Mouse (Mus musculus) CH12.LX (cell line): ENCODE results near the gene Tor3a.

ENCODE experiments used
- CHD1 ChIP-seq: IDR thresholded peaks from 2 replicates; pipeline ENCODE4 v1.6.1; 2012; ENCODE audit warnings: low read depth, low read length, improper control_type of control experiment, inconsistent platforms
- CTCF ChIP-seq, 2 experiments: IDR thresholded peaks in 1 of 2; conservative IDR thresholded peaks in 1 of 2; 2 replicates each; pipeline ENCODE4 v1.5.1; 2011 to 2012; ENCODE audit warnings: low read depth in 2 of 2, low read length in 2 of 2, improper control_type of control experiment in 1 of 2, inconsistent platforms in 1 of 2, mild to moderate bottlenecking in 1 of 2, moderate library complexity in 1 of 2
- MAFK ChIP-seq: IDR thresholded peaks from 2 replicates; pipeline ENCODE4 v1.6.1; 2011; ENCODE audit warnings: low read length, improper control_type of control experiment; ENCODE audit not compliant: insufficient replicate concordance
- MEF2A ChIP-seq: IDR thresholded peaks from 2 replicates; pipeline ENCODE4 v1.6.1; 2014; ENCODE audit warnings: low read depth, mild to moderate bottlenecking, inconsistent platforms, low read length, improper control_type of control experiment, borderline replicate concordance
- NRF1 ChIP-seq: IDR thresholded peaks from 2 replicates; pipeline ENCODE4 v1.6.1; 2014; ENCODE audit warnings: low read depth, mild to moderate bottlenecking, inconsistent platforms, low read length, improper control_type of control experiment, moderate library complexity
- POLR2A ChIP-seq: IDR thresholded peaks from 2 replicates; pipeline ENCODE4 v1.6.1; 2011; ENCODE audit warnings: low read depth, mild to moderate bottlenecking, improper control_type of control experiment, low read length
- POLR2AphosphoS2 ChIP-seq: IDR thresholded peaks from 2 replicates; pipeline ENCODE4 v1.6.1; 2011; ENCODE audit warnings: low read depth, low read length, improper control_type of control experiment
- TCF12 ChIP-seq: IDR thresholded peaks from 2 replicates; pipeline ENCODE4 v1.6.1; 2014; ENCODE audit warnings: low read depth, mild to moderate bottlenecking, inconsistent platforms, low read length, improper control_type of control experiment

DNA sequence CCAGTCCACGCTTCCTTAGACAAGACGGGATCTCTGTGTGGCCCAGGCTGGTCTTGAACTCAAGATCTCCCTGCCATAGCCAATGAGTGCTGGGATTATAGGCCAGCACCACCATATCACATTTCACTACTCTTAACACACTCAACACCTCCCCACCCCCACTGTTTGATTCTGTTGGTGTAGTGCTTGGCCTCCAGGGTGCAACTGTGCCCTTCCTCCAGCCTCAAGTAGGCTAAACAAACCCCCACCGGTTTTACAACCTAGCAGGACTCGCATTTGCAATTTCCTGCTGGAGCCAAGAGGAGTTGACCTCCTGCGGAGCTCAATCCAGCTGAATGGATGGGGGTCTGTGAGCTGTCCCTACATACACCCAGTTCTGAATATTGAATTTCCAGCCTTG, 5.6 kb downstream of the Tor3a start:
- TF ChIP-seq TCF12 = no peak
- TF ChIP-seq MEF2A = no peak
- TF ChIP-seq POLR2AphosphoS2 = no peak
- no peak for TF ChIP-seq CTCF (conservative IDR thresholded peaks at IDR 0.05 in 1 of 2, IDR thresholded peaks at IDR 0.05 in 1 of 2; ENCODE audit: low read depth in 2 of 2, low read length in 2 of 2)
- TF ChIP-seq POLR2A = no peak
- TF ChIP-seq NRF1 = no peak
- no peak for TF ChIP-seq CHD1
- TF ChIP-seq MAFK = no peak
